Comparison of ENCODE assay signal across 13 mouse cellular contexts in genomic region chr1:43953679-43954078, GRCm38 (mm10).
"Had no signal": no experiment of that assay in that cellular context is flagged by ENCODE, and none has a peak within 500 bp of the region (broad histone marks: within the 10 kb centered on the region; RNA-seq: fewer than 3 reads in every experiment).

No protein-coding gene starts in this region.

- ATAC-seq: liver, postnatal 0 days; lung, postnatal 0 days had no signal

- DNase-seq: kidney, postnatal 10 days; kidney, postnatal 36 days; left cerebral cortex, postnatal 4 days; liver, postnatal 0 days; lung, embryonic 14.5 days; midbrain, embryonic 14.5 days; thymus, adult 18-20 months; thymus, postnatal 14 days; thymus, postnatal 4 days had no signal

- H3K4me1 ChIP-seq: limb, embryonic 12.5 days; limb, embryonic 15.5 days had no signal

- H3K27me3 ChIP-seq: limb, embryonic 12.5 days; limb, embryonic 15.5 days had no signal

- H3K4me3 ChIP-seq: limb, embryonic 12.5 days; limb, embryonic 15.5 days had no signal

- H3K9me3 ChIP-seq: limb, embryonic 12.5 days; limb, embryonic 15.5 days had no signal

- H3K27ac ChIP-seq: limb, embryonic 12.5 days; limb, embryonic 15.5 days; liver, embryonic 14.5 days had no signal
